Mouse (Mus musculus) stomach, embryonic 14.5 days (tissue): ENCODE results near the gene Unk. TPM values are rescaled to one million over a fixed set of nuclear protein-coding genes. Genes with fewer than 3 reads are reported as not detected.

Experiments
- ATAC-seq: fragments of 200-750 bp; cut with Nextera tagmentation; 2 replicates; pipeline ENCODE4 v1.8.0; 2017; ENCODE audit warnings: low read depth, moderate TSS enrichment; ENCODE audit not compliant: insufficient number of reproducible peaks, insufficient read depth, low FRiP score
- H3K27ac ChIP-seq: fragments of 300-500 bp; sonication (generic); 2 replicates; pipeline ENCODE4 v1.5.1; 2014; ENCODE audit warnings: mild to moderate bottlenecking, low read length, moderate library complexity, mixed read lengths
- H3K27me3 ChIP-seq: fragments of 300-500 bp; sonication (generic); 2 replicates; pipeline ENCODE4 v1.6.1; 2014; ENCODE audit warnings: low read length, control low read depth, mixed read lengths; ENCODE audit not compliant: control insufficient read depth, insufficient read depth
- H3K36me3 ChIP-seq: fragments of 300-500 bp; sonication (generic); 2 replicates; pipeline ENCODE4 v1.6.1; 2014; ENCODE audit warnings: mild to moderate bottlenecking, control low read depth, low read length, moderate library complexity, mixed read lengths; ENCODE audit not compliant: control insufficient read depth, insufficient read depth
- H3K4me1 ChIP-seq: fragments of 300-500 bp; sonication (generic); 2 replicates; pipeline ENCODE4 v1.6.1; 2014; ENCODE audit warnings: low read length, control low read depth, mixed read lengths; ENCODE audit not compliant: control insufficient read depth, insufficient read depth
- H3K4me2 ChIP-seq: fragments of 300-500 bp; sonication (generic); replicated peaks from 2 replicates; pipeline ENCODE4 v1.6.1; 2014; ENCODE audit warnings: low read depth, low read length, control low read depth
- H3K4me3 ChIP-seq: fragments of 300-500 bp; sonication (generic); 2 replicates; pipeline ENCODE4 v1.5.1; 2014; ENCODE audit warnings: low read depth, low read length, control low read depth
- H3K9ac ChIP-seq: fragments of 300-500 bp; sonication (generic); replicated peaks from 2 replicates; pipeline ENCODE4 v1.6.1; 2014; ENCODE audit warnings: low read depth, mild to moderate bottlenecking, control low read depth, low read length, moderate library complexity, mixed read lengths
- H3K9me3 ChIP-seq: fragments of 300-500 bp; sonication (generic); 2 replicates; pipeline ENCODE4 v1.6.1; 2016; ENCODE audit warnings: low read depth, low read length, control low read depth; ENCODE audit not compliant: control insufficient read depth
- WGBS: fragments of 180-500 bp; shearing (Covaris S2); extraction: QIAGEN DNeasy Blood & Tissue Kit; methylation state at CpG from one replicate; pipeline ENCODE4 v1.1.7; 2014; 5-methylcytosine and 5-hydroxymethylcytosine counted together
- polyA plus RNA-seq: library from polyadenylated mRNA; unstranded; fragments of >200 nt; fragmentation: Nextera tagmentation; extraction: Ambion mirVana; gene quantifications from 2 replicates; pipeline ENCODE4 v1.2.1, GENCODE M21; 2014

The Unk gene
- polyA plus RNA-seq, 1 experiment from 2014 or later: 31.6 TPM

GRCm38 (mm10) chr11:116029086-116029865 is 846 bp upstream of the Unk start:
- no peak overlapping the region for H3K9ac ChIP-seq
- WGBS: 81% methylated on average over 6 of the region's 6 CpGs
- no peak overlapping the region for H3K27ac ChIP-seq
- no peaks in the 10 kb centered on the region for H3K27me3 ChIP-seq
- no peaks in the 10 kb centered on the region for H3K9me3 ChIP-seq
- peak overlapping the region; percentile 64 for H3K4me2 ChIP-seq
- H3K4me1 ChIP-seq: peaks cover 7% of the 10 kb centered on the region; the same call in 1 of the 2 replicates
- H3K4me3 ChIP-seq: peak overlapping the region; percentile 46
- no peak for ATAC-seq
- 0 out of 2 replicates have a peak, but pooled peaks cover 4% of the 10 kb centered on the region for H3K36me3 ChIP-seq

- 28% methylated on average over 14 of the region's 14 CpGs for WGBS
- peak overlapping the region; percentile 99 for H3K27ac ChIP-seq
- H3K4me3 ChIP-seq: peak overlapping the region; percentile 46
- H3K4me2 ChIP-seq: peak overlapping the region; percentile 78
- ATAC-seq: no peak; the same call in 1 of the 2 replicates
- H3K9ac ChIP-seq: peak overlapping the region; percentile 74
- peaks cover 4% of the 10 kb centered on the region; the same call in 1 of the 2 replicates for H3K4me1 ChIP-seq
- no peaks in the 10 kb centered on the region for H3K27me3 ChIP-seq
- H3K36me3 ChIP-seq: peaks cover 4% of the 10 kb centered on the region; the same call in 1 of the 2 replicates
- H3K9me3 ChIP-seq: no peaks in the 10 kb centered on the region
Observed at GRCm38 (mm10) chr11:116030898-116031845, 1.1 kb downstream of the Unk start.

GRCm38 (mm10) chr11:116034584-116034983 is 4.5 kb downstream of the Unk start:
- Histone ChIP-seq H3K27me3 (no peaks in the 10 kb centered on the region), H3K9ac (no peak overlapping the region), H3K4me2 (no peak overlapping the region), H3K36me3 (peaks cover 12% of the 10 kb centered on the region), H3K4me1 (peaks cover 4% of the 10 kb centered on the region; the same call in 1 of the 2 replicates), H3K4me3 (no peak overlapping the region), H3K27ac (no peak overlapping the region), H3K9me3 (no peaks in the 10 kb centered on the region)
- no peak for ATAC-seq
- 92% methylated on average over 6 of the region's 6 CpGs for WGBS

- Histone ChIP-seq H3K4me3 (no peak overlapping the region), H3K36me3 (peaks cover 23% of the 10 kb centered on the region), H3K27ac (no peak overlapping the region), H3K4me2 (no peak overlapping the region), H3K9me3 (peaks cover under 1% of the 10 kb centered on the region; the same call in 1 of the 2 replicates), H3K9ac (no peak overlapping the region), H3K27me3 (no peaks in the 10 kb centered on the region), H3K4me1 (peaks cover 2% of the 10 kb centered on the region; the same call in 1 of the 2 replicates)
- ATAC-seq: no peak
- WGBS: 85% methylated on average over 3 of the region's 3 CpGs
Observed at GRCm38 (mm10) chr11:116036671-116037070, 6.5 kb downstream of the Unk start.

- ATAC-seq: no peak
- no peak overlapping the region for H3K9ac ChIP-seq
- no peak overlapping the region for H3K4me3 ChIP-seq
- no peaks in the 10 kb centered on the region for H3K4me1 ChIP-seq
- H3K4me2 ChIP-seq: no peak overlapping the region
- H3K36me3 ChIP-seq: peaks cover 23% of the 10 kb centered on the region
- whole genome bisulfite sequencing: 93% methylated on average over 9 of the region's 9 CpGs
- no peaks in the 10 kb centered on the region for H3K27me3 ChIP-seq
- no peak overlapping the region for H3K27ac ChIP-seq
- peaks cover 3% of the 10 kb centered on the region; the same call in 1 of the 2 replicates for H3K9me3 ChIP-seq
Observed at GRCm38 (mm10) chr11:116037826-116038225, 7.7 kb downstream of the Unk start.

GRCm38 (mm10) chr11:116040593-116040992 is 10.5 kb downstream of the Unk start:
- ATAC-seq: no peak
- no peak overlapping the region for H3K4me3 ChIP-seq
- no peak overlapping the region for H3K4me2 ChIP-seq
- H3K36me3 ChIP-seq: peaks cover 26% of the 10 kb centered on the region
- no peak overlapping the region for H3K27ac ChIP-seq
- 79% methylated on average over 6 of the region's 6 CpGs for WGBS
- H3K9ac ChIP-seq: no peak overlapping the region
- no peaks in the 10 kb centered on the region for H3K4me1 ChIP-seq
- no peaks in the 10 kb centered on the region for H3K27me3 ChIP-seq
- H3K9me3 ChIP-seq: peaks cover 3% of the 10 kb centered on the region; the same call in 1 of the 2 replicates

GRCm38 (mm10) chr11:116041833-116042232 is 11.7 kb downstream of the Unk start:
- peaks cover 3% of the 10 kb centered on the region; the same call in 1 of the 2 replicates for H3K9me3 ChIP-seq
- no peaks in the 10 kb centered on the region for H3K27me3 ChIP-seq
- H3K9ac ChIP-seq: no peak overlapping the region
- no peak overlapping the region for H3K27ac ChIP-seq
- no peak overlapping the region for H3K4me2 ChIP-seq
- no peak overlapping the region for H3K4me3 ChIP-seq
- 98% methylated on average over 2 of the region's 2 CpGs for WGBS
- H3K4me1 ChIP-seq: no peaks in the 10 kb centered on the region
- no peak for ATAC-seq
- H3K36me3 ChIP-seq: peaks cover 27% of the 10 kb centered on the region
